Mouse (Mus musculus) neural tube, embryonic 13.5 days (tissue): Measurements from ENCODE around the gene Zfp593. TPM values are rescaled to one million over a fixed set of nuclear protein-coding genes. Genes with fewer than 3 reads are reported as not detected.

Experiments
- ATAC-seq: fragments of 200-750 bp; cut with Nextera tagmentation; 2 replicates; pipeline ENCODE4 v1.8.0; 2017; ENCODE audit warnings: low read depth, mild to moderate bottlenecking, moderate TSS enrichment, moderate library complexity
- H3K27ac ChIP-seq: fragments of 300-500 bp; sonication (generic); replicated peaks from 2 replicates; pipeline ENCODE4 v1.5.1; 2015; ENCODE audit warnings: moderate library complexity, mild to moderate bottlenecking, inconsistent platforms
- H3K27me3 ChIP-seq: fragments of 300-500 bp; sonication (generic); 2 replicates; pipeline ENCODE4 v1.6.1; 2015; ENCODE audit warnings: mild to moderate bottlenecking, inconsistent platforms
- H3K36me3 ChIP-seq: fragments of 300-500 bp; sonication (generic); 2 replicates; pipeline ENCODE4 v1.6.1; 2015; ENCODE audit warnings: mild to moderate bottlenecking, inconsistent platforms
- H3K4me1 ChIP-seq: fragments of 300-500 bp; sonication (generic); replicated peaks from 2 replicates; pipeline ENCODE4 v1.6.1; 2015; ENCODE audit warnings: inconsistent platforms
- H3K4me2 ChIP-seq: fragments of 300-500 bp; sonication (generic); 2 replicates; pipeline ENCODE4 v1.6.1; 2015; ENCODE audit warnings: inconsistent platforms, mild to moderate bottlenecking, moderate library complexity
- H3K4me3 ChIP-seq: fragments of 300-500 bp; sonication (generic); 2 replicates; pipeline ENCODE4 v1.5.1; 2015; ENCODE audit warnings: mild to moderate bottlenecking, inconsistent platforms
- H3K9ac ChIP-seq: fragments of 300-500 bp; sonication (generic); 2 replicates; pipeline ENCODE4 v1.6.1; 2015; ENCODE audit warnings: moderate library complexity, mild to moderate bottlenecking, inconsistent platforms
- H3K9me3 ChIP-seq: fragments of 300-500 bp; sonication (generic); 2 replicates; pipeline ENCODE4 v1.6.1; 2016; ENCODE audit warnings: inconsistent platforms
- WGBS: fragments of 180-500 bp; shearing (Covaris S2); methylation state at CpG from one replicate; pipeline ENCODE4 v1.1.7; 2015; 5-methylcytosine and 5-hydroxymethylcytosine counted together
- polyA plus RNA-seq: library from polyadenylated mRNA; unstranded; fragments of >200 nt; fragmentation: Nextera tagmentation; extraction: Ambion mirVana; gene quantifications from 2 replicates; pipeline ENCODE4 v1.2.1, GENCODE M21; 2015

Zfp593 gene
- 15.1 and 15.7 TPM in 2 replicates for polyA plus RNA-seq

DNA sequence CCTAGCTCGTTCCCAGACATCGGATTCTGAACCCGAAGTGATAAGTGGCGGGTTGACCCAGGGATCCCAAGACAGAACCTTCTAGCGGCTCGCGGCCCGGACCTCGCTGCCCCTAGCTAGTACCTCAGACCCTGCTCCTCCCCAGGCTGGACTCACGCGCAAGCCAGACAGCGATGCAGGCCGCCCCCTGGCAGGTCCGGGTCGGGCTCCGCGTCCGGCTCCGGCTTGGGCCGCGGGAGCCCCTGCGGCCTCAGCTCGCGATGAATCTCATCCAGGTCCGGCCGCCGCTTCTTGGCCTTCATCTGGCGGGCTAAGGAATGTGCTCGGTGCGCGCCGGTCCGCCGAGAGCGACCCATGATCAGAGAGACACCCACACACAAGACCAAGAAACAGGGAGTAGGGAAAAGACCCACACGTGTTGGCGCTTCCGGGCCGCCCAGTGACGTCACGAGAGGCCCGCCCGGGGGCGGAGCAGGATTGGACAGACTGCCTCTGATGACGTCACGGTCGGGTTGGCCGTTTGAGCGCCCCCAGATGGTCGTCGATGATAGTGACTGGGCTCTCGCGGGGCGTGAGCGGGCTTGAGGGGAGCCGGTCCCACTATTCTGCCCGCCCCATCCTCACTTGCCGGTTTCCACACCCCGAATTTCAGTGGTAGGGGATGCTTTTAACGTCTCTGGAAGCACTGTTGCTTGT is at the start of gene Zfp593:
Zfp593 (minus strand) TSS at position 445 of the 696 bp plus-strand sequence.
- Histone ChIP-seq H3K27me3 (peaks cover 39% of the 10 kb centered on the region), H3K36me3 (0 out of 2 replicates have a peak, but pooled peaks cover 5% of the 10 kb centered on the region), H3K27ac (no peak within 1 kb of the TSS), H3K4me3 (peak within 1 kb of the TSS; percentile 85), H3K9ac (peak within 1 kb of the TSS; percentile 87), H3K4me1 (peaks cover 37% of the 10 kb centered on the region), H3K4me2 (peak within 1 kb of the TSS; percentile 96), H3K9me3 (no peaks in the 10 kb centered on the region)
- under 1% methylated on average over 60 of the region's 60 CpGs for WGBS
- peak; percentile 74 for ATAC-seq

DNA sequence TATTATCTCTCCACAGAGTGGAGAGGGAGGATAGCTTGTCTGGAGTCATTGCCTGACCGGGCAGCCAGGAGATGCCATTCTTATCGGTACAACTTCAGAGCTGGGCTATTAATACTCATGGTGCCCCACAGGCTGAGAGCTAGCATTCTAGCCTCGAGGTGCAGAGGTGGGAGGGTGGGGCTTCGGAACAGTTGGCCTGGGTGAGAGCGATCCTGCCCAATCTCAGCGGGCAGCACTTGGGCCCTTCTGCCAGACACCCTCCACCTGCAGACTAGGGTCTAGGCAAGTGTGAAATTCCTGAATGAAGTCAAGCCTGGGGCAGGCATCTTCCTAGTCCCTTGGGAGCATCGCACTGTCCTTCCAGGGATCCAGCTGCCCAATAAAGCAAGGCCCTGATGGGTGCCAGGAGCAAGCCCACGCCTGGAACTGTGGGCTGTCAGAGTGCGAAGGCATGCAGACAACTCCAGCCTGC is 48.3 kb upstream of the Zfp593 start:
- Histone ChIP-seq H3K9ac (no peak overlapping the region), H3K36me3 (no peaks in the 10 kb centered on the region), H3K27ac (no peak overlapping the region), H3K4me2 (no peak overlapping the region), H3K4me1 (peaks cover 8% of the 10 kb centered on the region), H3K27me3 (peaks cover 16% of the 10 kb centered on the region), H3K4me3 (no peak overlapping the region), H3K9me3 (no peaks in the 10 kb centered on the region)
- WGBS = 69% methylated on average over 9 of the region's 9 CpGs
- no peak for ATAC-seq

DNA sequence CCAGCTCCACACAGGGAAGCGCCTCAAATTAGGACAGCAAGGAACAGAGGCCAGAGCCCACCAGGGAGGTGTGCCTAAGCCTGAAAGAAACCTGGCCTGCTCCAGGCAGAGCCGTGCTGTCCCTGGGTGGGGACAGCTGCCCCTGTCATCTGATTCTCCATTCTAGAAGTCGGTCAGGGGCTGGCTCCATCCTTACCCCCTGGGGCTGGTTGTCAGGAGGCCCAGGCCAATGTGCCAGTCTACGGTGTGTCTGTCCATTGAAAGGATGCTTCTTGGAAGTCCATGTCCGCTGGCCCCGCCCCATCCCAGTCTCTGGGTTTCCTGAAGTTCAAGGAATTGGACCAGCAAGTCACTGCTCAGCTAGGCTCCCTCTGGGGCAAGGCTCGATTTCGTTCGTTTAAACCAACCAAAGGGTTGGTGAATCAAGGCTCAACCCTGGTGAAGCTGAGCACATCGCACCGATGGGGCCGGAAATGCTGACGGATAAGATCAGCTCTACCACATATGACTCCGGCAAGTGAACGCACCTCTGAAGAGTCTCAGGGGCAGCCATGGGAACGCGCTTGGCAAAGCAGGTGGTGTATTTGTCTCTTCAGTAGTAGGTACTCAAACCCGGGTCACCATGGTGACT is 47.8 kb upstream of the Zfp593 start:
- no peak overlapping the region; the same call in 1 of the 2 replicates for H3K9ac ChIP-seq
- no peaks in the 10 kb centered on the region for H3K36me3 ChIP-seq
- H3K4me3 ChIP-seq = no peak overlapping the region
- WGBS = 75% methylated on average over 18 of the region's 18 CpGs
- H3K27ac ChIP-seq = no peak overlapping the region
- 0 out of 2 replicates have a peak, but pooled peaks have one; percentile 6 for ATAC-seq
- peaks cover 16% of the 10 kb centered on the region for H3K27me3 ChIP-seq
- no peaks in the 10 kb centered on the region for H3K9me3 ChIP-seq
- no peak overlapping the region for H3K4me2 ChIP-seq
- H3K4me1 ChIP-seq = peaks cover 13% of the 10 kb centered on the region

DNA sequence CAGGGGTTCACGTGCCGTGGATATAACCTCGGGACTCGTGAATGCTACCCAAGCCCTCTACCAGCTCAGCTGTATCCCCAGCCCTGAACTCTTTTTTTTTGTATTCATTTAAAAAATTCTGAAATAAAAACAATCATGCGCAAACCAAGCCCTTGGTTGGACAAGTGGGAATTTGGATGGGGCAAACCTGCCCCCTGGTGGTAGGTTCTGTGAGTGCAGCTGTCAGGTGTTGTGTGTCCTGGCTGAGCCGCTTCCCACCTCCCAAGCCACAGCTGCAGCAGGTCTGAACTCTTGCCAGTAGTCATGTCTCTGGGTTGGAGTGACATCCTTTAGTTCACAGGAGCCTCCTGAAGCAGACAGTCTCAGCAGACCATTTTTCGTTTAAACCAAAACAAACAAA is 46.7 kb upstream of the Zfp593 start:
- Histone ChIP-seq H3K4me1 (peaks cover 16% of the 10 kb centered on the region), H3K9me3 (no peaks in the 10 kb centered on the region), H3K4me3 (no peak overlapping the region), H3K4me2 (no peak overlapping the region), H3K27me3 (peaks cover 16% of the 10 kb centered on the region), H3K27ac (no peak overlapping the region), H3K36me3 (no peaks in the 10 kb centered on the region), H3K9ac (no peak overlapping the region)
- WGBS = 28% methylated on average over 7 of the region's 7 CpGs
- ATAC-seq = no peak

GRCm38 (mm10) chr4:134288397-134289256 is 43.2 kb upstream of the Zfp593 start:
- Histone ChIP-seq H3K36me3 (peaks cover 12% of the 10 kb centered on the region), H3K27ac (peak overlapping the region; percentile 100), H3K4me3 (peak overlapping the region; percentile 100), H3K9me3 (no peaks in the 10 kb centered on the region), H3K27me3 (peaks cover 10% of the 10 kb centered on the region), H3K4me2 (peak overlapping the region; percentile 73), H3K9ac (peak overlapping the region; percentile 99), H3K4me1 (peaks cover 30% of the 10 kb centered on the region)
- WGBS = 27% methylated on average over 11 of the region's 11 CpGs
- ATAC-seq = no peak

GRCm38 (mm10) chr4:134287575-134288025 is 42.2 kb upstream of the Zfp593 start, which contains the start of gene Pdik1l:
Gene Pdik1l, minus strand, starts transcription at chr4:134287895.
- no peaks in the 10 kb centered on the region for H3K27me3 ChIP-seq

DNA sequence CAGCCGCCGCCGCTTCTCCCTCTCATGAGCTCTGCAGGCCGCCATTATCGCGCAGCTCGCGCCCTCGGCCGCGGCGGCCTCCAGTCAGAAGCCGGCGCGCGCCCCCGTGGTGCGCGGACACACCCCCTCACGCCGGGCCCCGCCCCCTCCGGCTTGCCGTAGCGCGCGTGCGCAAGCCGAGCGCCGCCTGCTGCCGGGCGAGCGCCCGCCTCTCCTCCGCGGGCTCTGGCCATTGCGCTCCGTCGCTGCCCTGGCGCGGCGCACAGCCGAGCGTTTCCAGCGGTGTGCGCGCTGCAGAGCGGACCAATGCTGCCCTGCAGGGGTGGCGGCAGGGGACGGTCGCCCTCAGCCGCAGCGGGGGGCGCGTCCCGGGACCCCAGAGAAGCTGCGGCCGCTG is 41.8 kb upstream of the Zfp593 start:
- ATAC-seq = peak; percentile 96
- under 1% methylated on average over 58 of the region's 59 CpGs for WGBS
- peak overlapping the region; percentile 100 for H3K4me3 ChIP-seq
- no peaks in the 10 kb centered on the region for H3K9me3 ChIP-seq
- H3K9ac ChIP-seq = peak overlapping the region; percentile 99
- H3K36me3 ChIP-seq = peaks cover 25% of the 10 kb centered on the region
- peak overlapping the region; percentile 100 for H3K27ac ChIP-seq
- H3K4me2 ChIP-seq = peak overlapping the region; percentile 95
- H3K27me3 ChIP-seq = no peaks in the 10 kb centered on the region
- H3K4me1 ChIP-seq = peaks cover 30% of the 10 kb centered on the region

More at GRCm38 (mm10) chr4:134287575-134288025, 42.2 kb upstream of the Zfp593 start, which contains the start of gene Pdik1l:
- H3K4me3 ChIP-seq = peak within 1 kb of the TSS; percentile 100
- WGBS = under 1% methylated on average over 38 of the region's 43 CpGs
- H3K36me3 ChIP-seq = peaks cover 22% of the 10 kb centered on the region
- H3K4me1 ChIP-seq = peaks cover 30% of the 10 kb centered on the region
- no peaks in the 10 kb centered on the region for H3K9me3 ChIP-seq
- H3K27ac ChIP-seq = peak within 1 kb of the TSS; percentile 100
- ATAC-seq = peak; percentile 89
- peak within 1 kb of the TSS; percentile 99 for H3K9ac ChIP-seq
- H3K4me2 ChIP-seq = peak within 1 kb of the TSS; percentile 95

- H3K9me3 ChIP-seq = no peaks in the 10 kb centered on the region
- H3K9ac ChIP-seq = peak overlapping the region; percentile 99
- peak overlapping the region; percentile 100 for H3K27ac ChIP-seq
- H3K36me3 ChIP-seq = peaks cover 31% of the 10 kb centered on the region
- H3K27me3 ChIP-seq = no peaks in the 10 kb centered on the region
- H3K4me3 ChIP-seq = peak overlapping the region; percentile 100
- H3K4me1 ChIP-seq = peaks cover 30% of the 10 kb centered on the region
- ATAC-seq = peak; percentile 68
- peak overlapping the region; percentile 95 for H3K4me2 ChIP-seq
- WGBS = 2% methylated on average over 59 of the region's 59 CpGs
Measured at GRCm38 (mm10) chr4:134286226-134287167, 41.1 kb upstream of the Zfp593 start.

DNA sequence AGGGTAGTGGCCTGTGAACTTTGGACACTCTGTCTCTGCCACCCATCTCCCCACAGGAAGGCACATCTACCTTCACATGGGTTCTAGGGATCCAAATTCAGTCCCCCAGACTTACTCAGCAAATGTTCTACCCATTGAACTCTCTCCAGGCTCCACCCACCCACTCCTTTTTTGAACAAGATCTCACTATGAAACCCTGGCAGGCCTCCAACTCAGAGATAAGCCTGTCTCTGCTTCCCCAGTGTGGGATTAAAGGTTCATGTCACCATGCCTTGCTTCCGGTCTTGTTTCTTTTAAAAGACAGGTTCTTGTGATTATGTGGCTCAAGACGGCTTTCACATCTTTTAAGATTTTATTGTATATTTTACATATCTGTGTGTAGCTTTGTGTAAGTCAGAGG is 39.5 kb upstream of the Zfp593 start:
- Histone ChIP-seq H3K4me2 (no peak overlapping the region), H3K9me3 (no peaks in the 10 kb centered on the region), H3K4me1 (peaks cover 30% of the 10 kb centered on the region), H3K9ac (no peak overlapping the region), H3K27ac (no peak overlapping the region), H3K27me3 (no peaks in the 10 kb centered on the region), H3K4me3 (no peak overlapping the region), H3K36me3 (peaks cover 45% of the 10 kb centered on the region)
- ATAC-seq = no peak
- 93% methylated on average over 2 of the region's 2 CpGs for WGBS

GRCm38 (mm10) chr4:134273417-134274345 is 28.3 kb upstream of the Zfp593 start:
- H3K4me2 ChIP-seq = peak overlapping the region; percentile 23

More at GRCm38 (mm10) chr4:134273417-134274345, 28.3 kb upstream of the Zfp593 start:
- H3K9ac ChIP-seq = no peak overlapping the region
- ATAC-seq = no peak
- WGBS = 8% methylated on average over 14 of the region's 14 CpGs
- H3K9me3 ChIP-seq = no peaks in the 10 kb centered on the region
- no peaks in the 10 kb centered on the region for H3K4me1 ChIP-seq
- no peak overlapping the region for H3K4me3 ChIP-seq
- H3K27ac ChIP-seq = no peak overlapping the region
- no peaks in the 10 kb centered on the region for H3K27me3 ChIP-seq
- H3K36me3 ChIP-seq = peaks cover 24% of the 10 kb centered on the region
